10 mouse cellular contexts compared by ENCODE assay signal in genomic region chr1:92372222-92372990, GRCm38 (mm10).
DNase-seq lines count a peak whose midpoint lies in the region; ATAC-seq and TF ChIP-seq lines count a peak whose summit lies in the region.
"Had no signal": no experiment of that assay in that cellular context is flagged by ENCODE, and none has a peak within 500 bp of the region (broad histone marks: within the 10 kb centered on the region; RNA-seq: fewer than 3 reads in every experiment).

No protein-coding gene starts in this region.

- H3K36me3 ChIP-seq in heart, embryonic 10.5 days: no peaks in the 10 kb centered on the region
- no peaks in the 10 kb centered on the region for H3K36me3 ChIP-seq in hindbrain, embryonic 13.5 days
- H3K36me3 ChIP-seq in midbrain, embryonic 15.5 days (replicated peaks): no peaks in the 10 kb centered on the region

- TF ChIP-seq CTCF in cortical plate, adult 2 months (IDR thresholded peaks at IDR 0.05; ENCODE audit: extremely low read depth, insufficient read depth, low read length): no peak

- no peaks in the 10 kb centered on the region for H3K27me3 ChIP-seq in heart, embryonic 10.5 days (ENCODE audit: insufficient read depth, poor library complexity, severe bottlenecking)
- no peaks in the 10 kb centered on the region for H3K27me3 ChIP-seq in hindbrain, embryonic 13.5 days
- H3K27me3 ChIP-seq in midbrain, embryonic 15.5 days (replicated peaks): no peaks in the 10 kb centered on the region

- peaks cover 25% of the 10 kb centered on the region for H3K4me1 ChIP-seq in heart, embryonic 10.5 days
- peaks cover 18% of the 10 kb centered on the region for H3K4me1 ChIP-seq in cortical plate, adult 2 months (ENCODE audit: control insufficient read depth, insufficient read depth, low read length)
- peaks cover 23% of the 10 kb centered on the region for H3K4me1 ChIP-seq in hindbrain, embryonic 13.5 days (replicated peaks)
- H3K4me1 ChIP-seq in midbrain, embryonic 15.5 days: peaks cover 22% of the 10 kb centered on the region

- 79% methylated on average over 5 of the region's 5 CpGs for WGBS in heart, embryonic 10.5 days
- 76% methylated on average over 5 of the region's 5 CpGs for WGBS in hindbrain, embryonic 13.5 days
- WGBS in midbrain, embryonic 15.5 days: 86% methylated on average over 5 of the region's 5 CpGs

- no peak overlapping the region for H3K4me3 ChIP-seq in heart, embryonic 10.5 days
- no peak overlapping the region for H3K4me3 ChIP-seq in cortical plate, adult 2 months (ENCODE audit: insufficient read depth, low read length)
- no peak overlapping the region for H3K4me3 ChIP-seq in hindbrain, embryonic 13.5 days
- H3K4me3 ChIP-seq in midbrain, embryonic 15.5 days: no peak overlapping the region

- no peak overlapping the region for H3K4me2 ChIP-seq in hindbrain, embryonic 13.5 days
- peak overlapping the region; percentile 37 for H3K4me2 ChIP-seq in midbrain, embryonic 15.5 days

- H3K27ac ChIP-seq in heart, embryonic 10.5 days: peak overlapping the region; percentile 52; the same call in 1 of the 2 replicates
- H3K27ac ChIP-seq in cortical plate, adult 2 months (ENCODE audit: insufficient read depth, low read length): peak overlapping the region; percentile 47
- peak overlapping the region; percentile 83 for H3K27ac ChIP-seq in hindbrain, embryonic 13.5 days
- peak overlapping the region; percentile 83 for H3K27ac ChIP-seq in midbrain, embryonic 15.5 days
- H3K27ac ChIP-seq: liver, embryonic 14.5 days had no signal

- peak; percentile 52; the same call in 1 of the 2 replicates for ATAC-seq in hindbrain, embryonic 13.5 days (ENCODE audit: low FRiP score)
- peak; percentile 43 for ATAC-seq in midbrain, embryonic 15.5 days (replicated peaks)
- ATAC-seq in activated CD4-positive, CD25-positive, alpha-beta regulatory T cell, adult 4 months: no peak

- H3K9me3 ChIP-seq in heart, embryonic 10.5 days: no peaks in the 10 kb centered on the region
- H3K9me3 ChIP-seq in hindbrain, embryonic 13.5 days: no peaks in the 10 kb centered on the region
- no peaks in the 10 kb centered on the region for H3K9me3 ChIP-seq in midbrain, embryonic 15.5 days

- no peak for DNase-seq in heart, embryonic 10.5 days (ENCODE audit: low spot score)
- no peak for DNase-seq in heart, adult 9 months (ENCODE audit: low spot score in 2 of 2)
- DNase-seq in Muller cell, postnatal 12 days (ENCODE audit: inconsistent ontology term): no peak
- no peak for DNase-seq in layer of hippocampus, adult 9-11 months
- DNase-seq: cerebellum, adult 18-20 months had no signal

- no peak overlapping the region for H3K9ac ChIP-seq in hindbrain, embryonic 13.5 days
- no peak overlapping the region for H3K9ac ChIP-seq in midbrain, embryonic 15.5 days
- H3K9ac ChIP-seq: liver, embryonic 14.5 days had no signal

- no peak for TF ChIP-seq POLR2A in cortical plate, adult 2 months (IDR thresholded peaks at IDR 0.05; ENCODE audit: extremely low read depth, insufficient read depth, low read length)
